Mouse (Mus musculus): ENCODE measurements around the gene Naa25. TPM values are rescaled to one million over a fixed set of nuclear protein-coding genes. Genes with fewer than 3 reads are reported as not detected.

The Naa25 gene
- polyA plus RNA-seq, 1 experiment from 2014 or later, result 37.2 TPM

DNA sequence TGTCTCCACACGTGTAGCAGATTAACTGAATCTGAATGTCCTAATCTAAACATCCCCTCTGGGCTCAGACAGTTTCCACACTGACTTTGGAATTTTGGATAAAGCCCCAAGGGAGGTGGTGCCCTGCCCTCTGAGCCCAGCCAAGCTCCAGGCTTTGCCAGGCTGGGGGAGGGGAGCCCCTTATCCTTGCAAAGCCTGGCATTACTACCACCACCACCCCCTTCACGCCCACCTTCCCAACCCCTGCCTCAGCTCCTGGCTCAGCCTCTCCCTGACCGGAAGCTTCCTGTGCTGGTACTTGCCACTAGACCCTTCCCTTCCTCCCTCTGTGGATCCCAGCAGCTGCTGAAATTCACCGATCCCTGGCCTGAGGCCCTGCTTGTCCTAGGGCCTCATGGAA lies 10.6 kb upstream of the Naa25 start:
- 65% methylated on average over 4 of the region's 4 CpGs for WGBS (ENCODE audit: insufficient replicate concordance)
- no peak overlapping the region for H3K4me3 ChIP-seq (ENCODE audit: low read depth, low read length)
- H3K27ac ChIP-seq (ENCODE audit: low read depth, low read length), result no peak overlapping the region
- H3K9ac ChIP-seq (ENCODE audit: low read depth, low read length), result no peak overlapping the region
- ATAC-seq (replicated peaks; ENCODE audit: insufficient number of reproducible peaks, low FRiP score, low TSS enrichment), result no peak
- H3K9me3 ChIP-seq (replicated peaks; ENCODE audit: control insufficient read depth, low read length), result no peaks in the 10 kb centered on the region
- H3K4me2 ChIP-seq, result no peak overlapping the region
- no peaks in the 10 kb centered on the region for H3K27me3 ChIP-seq (ENCODE audit: control insufficient read depth, insufficient read depth, low read length)
- H3K4me1 ChIP-seq (ENCODE audit: control insufficient read depth, insufficient read depth, low read length), result peaks cover 16% of the 10 kb centered on the region; the same call in 1 of the 2 replicates
- peaks cover 4% of the 10 kb centered on the region; the same call in 1 of the 2 replicates for H3K36me3 ChIP-seq (ENCODE audit: control insufficient read depth, insufficient read depth, low read length)

DNA sequence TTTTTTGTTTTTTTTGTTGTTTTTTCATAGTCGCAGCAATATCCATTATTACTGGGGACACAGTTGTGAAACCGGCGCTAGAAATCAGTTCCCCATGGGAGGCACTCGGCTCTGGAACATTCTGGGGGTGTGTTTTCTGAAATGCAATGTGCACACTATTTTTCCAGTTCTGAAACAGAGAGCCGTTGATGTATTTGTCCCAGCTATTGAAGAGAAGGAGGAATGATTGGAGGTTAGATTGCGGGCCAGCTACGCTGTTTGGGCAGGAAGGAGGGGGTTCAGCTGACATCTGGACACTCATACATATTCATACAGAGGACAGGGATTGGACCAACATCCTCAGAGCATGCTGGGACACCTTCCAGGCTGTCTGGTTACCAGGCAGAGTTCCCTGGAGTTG lies 8.6 kb upstream of the Naa25 start:
- ATAC-seq (replicated peaks; ENCODE audit: insufficient number of reproducible peaks, low FRiP score, low TSS enrichment), result no peak

DNA sequence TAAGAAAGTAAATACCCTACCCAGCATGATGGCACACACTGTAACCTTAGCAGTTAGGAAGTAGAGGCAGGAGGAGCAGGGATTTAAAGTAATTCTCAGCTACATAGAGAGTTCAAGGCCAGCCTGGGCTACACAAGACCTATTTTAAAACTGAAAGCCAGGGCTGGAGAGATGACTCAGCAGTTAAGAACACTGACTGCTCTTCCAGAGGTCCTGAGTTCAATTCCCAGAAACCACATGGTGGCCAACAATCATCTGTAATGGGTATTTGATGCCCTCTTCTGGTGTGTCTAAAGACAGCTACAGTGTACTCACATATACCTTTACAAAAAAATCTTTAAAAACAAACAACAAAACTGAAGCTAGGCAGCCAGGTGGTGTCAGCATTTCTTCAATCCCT lies 8.0 kb upstream of the Naa25 start:
- Histone ChIP-seq H3K4me1 (ENCODE audit: control insufficient read depth, insufficient read depth, low read length) (peaks cover 5% of the 10 kb centered on the region; the same call in 1 of the 2 replicates), H3K27ac (ENCODE audit: low read depth, low read length) (no peak overlapping the region), H3K4me2 (no peak overlapping the region), H3K36me3 (ENCODE audit: control insufficient read depth, insufficient read depth, low read length) (no peaks in the 10 kb centered on the region), H3K4me3 (ENCODE audit: low read depth, low read length) (no peak overlapping the region), H3K27me3 (ENCODE audit: control insufficient read depth, insufficient read depth, low read length) (no peaks in the 10 kb centered on the region), H3K9me3 (replicated peaks; ENCODE audit: control insufficient read depth, low read length) (no peaks in the 10 kb centered on the region), H3K9ac (ENCODE audit: low read depth, low read length) (no peak overlapping the region)
- ATAC-seq (replicated peaks; ENCODE audit: insufficient number of reproducible peaks, low FRiP score, low TSS enrichment), result no peak

More for the DNA sequence above, 8.6 kb upstream of the Naa25 start:
- H3K9me3 ChIP-seq (replicated peaks; ENCODE audit: control insufficient read depth, low read length), result no peaks in the 10 kb centered on the region
- H3K27me3 ChIP-seq (ENCODE audit: control insufficient read depth, insufficient read depth, low read length), result no peaks in the 10 kb centered on the region
- WGBS (ENCODE audit: insufficient replicate concordance), result 65% methylated on average over 7 of the region's 7 CpGs
- H3K4me2 ChIP-seq, result no peak overlapping the region
- H3K27ac ChIP-seq (ENCODE audit: low read depth, low read length), result no peak overlapping the region
- H3K36me3 ChIP-seq (ENCODE audit: control insufficient read depth, insufficient read depth, low read length), result no peaks in the 10 kb centered on the region
- no peak overlapping the region for H3K4me3 ChIP-seq (ENCODE audit: low read depth, low read length)
- no peak overlapping the region for H3K9ac ChIP-seq (ENCODE audit: low read depth, low read length)
- H3K4me1 ChIP-seq (ENCODE audit: control insufficient read depth, insufficient read depth, low read length), result peaks cover 10% of the 10 kb centered on the region; the same call in 1 of the 2 replicates

DNA sequence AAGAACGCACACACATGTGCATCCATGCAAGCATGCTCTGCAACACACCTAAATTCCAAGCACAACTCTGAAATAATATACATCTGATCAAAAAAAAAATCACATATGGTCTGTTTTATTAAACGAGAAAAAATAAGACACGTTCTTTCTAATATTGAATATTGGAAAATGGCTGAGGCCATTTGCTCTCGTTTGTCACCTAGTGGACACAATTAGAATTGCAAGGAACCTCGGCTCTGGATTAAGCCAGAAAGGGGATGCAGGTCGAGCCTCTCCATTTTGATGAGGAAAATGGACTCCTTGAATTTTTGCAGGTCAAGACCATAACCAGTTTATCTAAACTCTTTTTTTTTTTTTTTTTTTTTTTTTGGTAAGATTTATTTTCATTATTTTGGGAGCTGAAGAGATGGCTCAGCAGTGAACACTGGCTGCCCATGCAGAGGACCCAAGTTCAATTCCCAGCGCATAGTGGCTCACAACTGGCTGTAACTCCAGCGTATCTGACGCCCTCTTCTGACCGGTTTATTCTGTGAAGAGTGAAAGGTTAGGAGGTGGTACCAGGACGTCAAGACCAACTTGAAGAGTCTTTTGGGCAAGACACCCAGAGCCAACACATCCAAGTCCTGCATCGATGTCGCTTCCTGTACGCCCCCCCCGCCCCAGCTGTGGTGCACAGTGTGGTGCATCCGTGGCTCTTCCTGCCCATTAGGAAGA lies 4.9 kb upstream of the Naa25 start:
- Histone ChIP-seq H3K27ac (ENCODE audit: low read depth, low read length) (no peak overlapping the region), H3K27me3 (ENCODE audit: control insufficient read depth, insufficient read depth, low read length) (no peaks in the 10 kb centered on the region), H3K36me3 (ENCODE audit: control insufficient read depth, insufficient read depth, low read length) (no peaks in the 10 kb centered on the region), H3K4me1 (ENCODE audit: control insufficient read depth, insufficient read depth, low read length) (no peaks in the 10 kb centered on the region), H3K4me3 (ENCODE audit: low read depth, low read length) (no peak overlapping the region), H3K9me3 (replicated peaks; ENCODE audit: control insufficient read depth, low read length) (no peaks in the 10 kb centered on the region), H3K9ac (ENCODE audit: low read depth, low read length) (no peak overlapping the region), H3K4me2 (no peak overlapping the region)
- ATAC-seq (replicated peaks; ENCODE audit: insufficient number of reproducible peaks, low FRiP score, low TSS enrichment), result no peak
- WGBS (ENCODE audit: insufficient replicate concordance), result 55% methylated on average over 16 of the region's 16 CpGs

DNA sequence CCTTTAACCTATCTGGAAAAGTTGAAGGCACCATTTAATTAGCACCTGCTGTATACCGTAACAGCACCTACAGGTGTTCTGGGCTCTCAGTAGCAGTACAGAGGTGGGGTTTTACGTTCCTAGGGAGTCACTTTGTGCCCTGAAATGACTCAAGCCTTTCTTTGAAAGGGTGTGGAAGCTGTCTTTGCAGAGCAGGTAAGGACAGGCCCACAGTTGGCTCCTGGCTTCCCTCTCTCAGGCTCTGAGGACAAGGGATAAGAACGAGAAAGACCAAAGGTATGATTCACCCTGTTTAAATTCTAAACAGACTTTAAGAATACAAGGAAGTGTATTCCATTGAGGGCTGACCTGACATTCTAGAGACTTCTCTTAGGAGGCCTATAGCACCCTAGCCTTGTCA lies 4.3 kb upstream of the Naa25 start:
- Histone ChIP-seq H3K9ac (ENCODE audit: low read depth, low read length) (no peak overlapping the region), H3K27ac (ENCODE audit: low read depth, low read length) (no peak overlapping the region), H3K27me3 (ENCODE audit: control insufficient read depth, insufficient read depth, low read length) (no peaks in the 10 kb centered on the region), H3K4me3 (ENCODE audit: low read depth, low read length) (no peak overlapping the region), H3K9me3 (replicated peaks; ENCODE audit: control insufficient read depth, low read length) (no peaks in the 10 kb centered on the region), H3K4me1 (ENCODE audit: control insufficient read depth, insufficient read depth, low read length) (no peaks in the 10 kb centered on the region; the same call in 1 of the 2 replicates), H3K36me3 (ENCODE audit: control insufficient read depth, insufficient read depth, low read length) (no peaks in the 10 kb centered on the region), H3K4me2 (no peak overlapping the region)
- whole genome bisulfite sequencing (ENCODE audit: insufficient replicate concordance), result 81% methylated on average over 3 of the region's 3 CpGs
- ATAC-seq (replicated peaks; ENCODE audit: insufficient number of reproducible peaks, low FRiP score, low TSS enrichment), result no peak

DNA sequence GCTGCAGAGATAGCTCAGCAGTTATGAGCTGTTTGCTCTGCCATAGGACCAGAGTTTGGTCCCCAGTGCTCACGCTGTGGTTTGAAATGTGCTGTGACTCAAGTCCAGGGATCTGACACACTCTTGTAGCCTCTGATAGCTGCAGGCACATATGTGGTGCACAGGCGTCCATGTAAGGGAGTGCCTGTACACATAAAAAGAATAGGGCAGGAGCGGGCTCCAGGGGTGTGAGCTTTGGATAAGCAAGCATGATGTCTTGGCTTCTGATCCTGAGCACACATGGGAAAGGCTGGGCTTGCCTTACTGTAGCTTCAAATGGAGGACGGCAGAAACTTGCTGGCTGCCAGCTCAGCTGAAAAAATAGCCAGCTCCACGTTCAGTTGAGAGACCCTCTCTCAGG lies 2.1 kb upstream of the Naa25 start:
- Histone ChIP-seq H3K9ac (ENCODE audit: low read depth, low read length) (no peak overlapping the region), H3K27me3 (ENCODE audit: control insufficient read depth, insufficient read depth, low read length) (no peaks in the 10 kb centered on the region), H3K27ac (ENCODE audit: low read depth, low read length) (no peak overlapping the region), H3K4me3 (ENCODE audit: low read depth, low read length) (no peak overlapping the region), H3K9me3 (replicated peaks; ENCODE audit: control insufficient read depth, low read length) (no peaks in the 10 kb centered on the region), H3K36me3 (ENCODE audit: control insufficient read depth, insufficient read depth, low read length) (no peaks in the 10 kb centered on the region), H3K4me2 (no peak overlapping the region), H3K4me1 (ENCODE audit: control insufficient read depth, insufficient read depth, low read length) (peaks cover 13% of the 10 kb centered on the region)
- WGBS (ENCODE audit: insufficient replicate concordance), result 71% methylated on average over 5 of the region's 5 CpGs
- no peak for ATAC-seq (replicated peaks; ENCODE audit: insufficient number of reproducible peaks, low FRiP score, low TSS enrichment)

DNA sequence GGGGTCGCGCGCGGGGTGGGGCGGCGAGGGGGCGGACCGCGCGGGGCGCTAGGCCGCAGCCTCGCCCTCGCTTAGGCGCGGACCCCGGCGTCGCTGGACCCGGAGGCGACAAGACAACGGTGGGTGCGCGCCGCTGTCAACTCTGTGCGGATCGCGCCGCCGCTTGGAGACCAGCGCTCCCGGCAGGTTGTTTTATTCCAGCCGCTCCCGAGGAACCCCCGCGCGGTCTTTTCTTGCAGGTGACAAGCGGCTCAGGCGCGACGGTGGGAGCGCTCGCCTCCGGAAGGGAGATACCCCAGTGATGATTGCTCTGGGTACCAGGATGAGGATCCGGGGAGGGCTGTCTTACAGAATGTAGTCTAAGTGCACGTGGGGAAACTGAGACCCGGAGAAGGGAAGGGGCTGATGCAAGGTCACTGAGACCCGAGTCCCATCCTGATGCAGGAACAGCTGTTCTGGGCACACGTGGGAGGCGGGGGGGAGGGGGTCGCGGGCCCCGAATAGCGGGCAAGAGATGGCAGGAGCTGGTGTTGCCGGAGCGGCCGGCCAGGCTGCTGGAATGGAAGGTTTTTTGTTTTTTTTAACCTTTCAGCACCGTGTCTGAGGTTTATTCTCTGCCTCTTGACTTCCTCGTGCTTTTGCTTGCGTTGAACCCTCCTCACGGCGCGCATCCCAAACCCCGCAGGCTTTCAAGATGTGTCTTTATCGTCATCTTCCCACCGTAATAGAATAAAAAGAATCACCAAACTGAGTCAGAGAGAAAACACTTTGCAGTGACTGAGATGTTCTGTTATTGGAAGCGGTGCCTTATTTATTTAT lies 619 bp downstream of the Naa25 start:
- H3K4me2 ChIP-seq, result peak overlapping the region; percentile 95
- peak overlapping the region; percentile 97 for H3K4me3 ChIP-seq (ENCODE audit: low read depth, low read length)
- peak overlapping the region; percentile 57; the same call in 1 of the 2 replicates for H3K27ac ChIP-seq (ENCODE audit: low read depth, low read length)
- H3K4me1 ChIP-seq (ENCODE audit: control insufficient read depth, insufficient read depth, low read length), result peaks cover 18% of the 10 kb centered on the region
- H3K9ac ChIP-seq (ENCODE audit: low read depth, low read length), result peak overlapping the region; percentile 90
- no peaks in the 10 kb centered on the region; the same call in 1 of the 2 replicates for H3K36me3 ChIP-seq (ENCODE audit: control insufficient read depth, insufficient read depth, low read length)
- under 1% methylated on average over 67 of the region's 67 CpGs for WGBS (ENCODE audit: insufficient replicate concordance)
- H3K9me3 ChIP-seq (replicated peaks; ENCODE audit: control insufficient read depth, low read length), result no peaks in the 10 kb centered on the region
- H3K27me3 ChIP-seq (ENCODE audit: control insufficient read depth, insufficient read depth, low read length), result no peaks in the 10 kb centered on the region
- ATAC-seq (replicated peaks; ENCODE audit: insufficient number of reproducible peaks, low FRiP score, low TSS enrichment), result peak; percentile 62

DNA sequence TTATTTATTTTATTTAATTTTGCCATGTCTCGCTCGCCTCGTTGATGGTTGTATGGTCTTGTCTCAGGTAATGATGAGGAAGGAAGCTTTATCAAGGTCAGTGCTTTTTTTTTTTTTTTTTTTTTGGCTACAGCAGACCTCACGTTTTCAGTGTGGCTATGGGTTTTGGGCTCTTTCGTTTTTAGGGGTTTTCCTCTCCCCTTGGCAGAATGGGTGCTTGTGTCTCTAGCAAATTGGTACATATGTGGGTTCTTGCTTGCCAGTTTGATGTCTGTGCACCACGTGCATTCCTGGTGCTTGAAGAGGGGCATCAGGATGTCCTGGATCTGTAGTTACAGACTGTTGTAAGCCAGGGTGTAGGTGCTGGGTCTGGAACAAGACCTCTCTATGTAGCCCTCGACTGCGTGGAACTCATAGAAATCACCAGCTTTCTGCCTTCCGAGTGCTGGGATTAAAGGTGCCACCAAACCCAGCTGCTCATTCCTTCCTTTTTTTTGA lies 1.3 kb downstream of the Naa25 start:
- H3K27me3 ChIP-seq (ENCODE audit: control insufficient read depth, insufficient read depth, low read length), result no peaks in the 10 kb centered on the region
- no peaks in the 10 kb centered on the region for H3K9me3 ChIP-seq (replicated peaks; ENCODE audit: control insufficient read depth, low read length)

More for the DNA sequence above, 1.3 kb downstream of the Naa25 start:
- Histone ChIP-seq H3K4me2 (peak overlapping the region; percentile 95), H3K36me3 (ENCODE audit: control insufficient read depth, insufficient read depth, low read length) (no peaks in the 10 kb centered on the region; the same call in 1 of the 2 replicates), H3K27ac (ENCODE audit: low read depth, low read length) (no peak overlapping the region), H3K4me3 (ENCODE audit: low read depth, low read length) (peak overlapping the region; percentile 97), H3K4me1 (ENCODE audit: control insufficient read depth, insufficient read depth, low read length) (peaks cover 20% of the 10 kb centered on the region), H3K9ac (ENCODE audit: low read depth, low read length) (peak overlapping the region; percentile 90)
- ATAC-seq (replicated peaks; ENCODE audit: insufficient number of reproducible peaks, low FRiP score, low TSS enrichment), result no peak
- 42% methylated on average over 9 of the region's 9 CpGs for WGBS (ENCODE audit: insufficient replicate concordance)
